Mouse (Mus musculus) cortical plate, adult 2 months (tissue): ENCODE data around the gene Zdhhc3.

Experiments
- CTCF ChIP-seq: fragments of 200-500 bp; IDR thresholded peaks from 2 replicates; pipeline ENCODE4 v1.5.1; 2011; ENCODE audit warnings: mild to moderate bottlenecking, control low read depth, low read length; ENCODE audit not compliant: insufficient read depth; ENCODE audit errors: extremely low read depth
- POLR2A ChIP-seq: fragments of 200-500 bp; IDR thresholded peaks from 2 replicates; pipeline ENCODE4 v1.6.1; 2011; ENCODE audit warnings: mild to moderate bottlenecking, low read length, control low read depth; ENCODE audit not compliant: insufficient read depth; ENCODE audit errors: extremely low read depth

GRCm38 (mm10) chr9:123058724-123059292, 54.2 kb downstream of the Zdhhc3 start:
- no peak for TF ChIP-seq CTCF
- TF ChIP-seq POLR2A: no peak
